Mouse (Mus musculus): ENCODE measurements around the gene Uqcr10.

- no peak for TF ChIP-seq POLR2A (IDR thresholded peaks at IDR 0.05; ENCODE audit: control insufficient read depth in 1 of 2, insufficient read depth in 1 of 2, low read depth in 1 of 2, low read length in 2 of 2, poor library complexity in 1 of 2)
- no peak for TF ChIP-seq ELF1 (IDR thresholded peaks at IDR 0.05; ENCODE audit: low read depth, low read length)
- TF ChIP-seq BHLHE40 (IDR thresholded peaks at IDR 0.05; ENCODE audit: borderline replicate concordance, low read depth, low read length) = no peak
These were observed 36.6 kb upstream of the Uqcr10 start for GRCm38 (mm10) chr11:4740785-4741184.
